In genomic region chrX:93088976-93089375, GRCm38 (mm10) we compare ENCODE assay signal across 12 mouse cellular contexts.
"Had no signal": no experiment of that assay in that cellular context is flagged by ENCODE, and none has a peak within 500 bp of the region (broad histone marks: within the 10 kb centered on the region; RNA-seq: fewer than 3 reads in every experiment).

No protein-coding gene starts in this region.

- DNase-seq: kidney, adult 18-20 months; kidney, postnatal 14 days; right cerebral cortex, postnatal 14 days; thymus, adult 2 months; thymus, postnatal 25 days had no signal

- H3K4me1 ChIP-seq: limb, embryonic 10.5 days; liver, embryonic 15.5 days; midbrain, embryonic 12.5 days; neural tube, embryonic 13.5 days; stomach, embryonic 15.5 days had no signal

- H3K36me3 ChIP-seq: limb, embryonic 10.5 days; liver, embryonic 15.5 days; midbrain, embryonic 12.5 days; neural tube, embryonic 13.5 days; stomach, embryonic 15.5 days had no signal

- ATAC-seq: midbrain, embryonic 16.5 days had no signal

- H3K4me2 ChIP-seq: liver, embryonic 15.5 days; midbrain, embryonic 12.5 days; neural tube, embryonic 13.5 days; stomach, embryonic 15.5 days had no signal

- H3K9ac ChIP-seq: liver, embryonic 15.5 days; midbrain, embryonic 12.5 days; neural tube, embryonic 13.5 days; stomach, embryonic 15.5 days had no signal

- H3K4me3 ChIP-seq: left cerebral cortex, adult 2 months; limb, embryonic 10.5 days; liver, embryonic 15.5 days; midbrain, embryonic 12.5 days; neural tube, embryonic 13.5 days; stomach, embryonic 15.5 days had no signal

- H3K27me3 ChIP-seq: liver, embryonic 15.5 days; midbrain, embryonic 12.5 days; neural tube, embryonic 13.5 days; stomach, embryonic 15.5 days had no signal

- H3K9me3 ChIP-seq: limb, embryonic 10.5 days; liver, embryonic 15.5 days; midbrain, embryonic 12.5 days; neural tube, embryonic 13.5 days; stomach, embryonic 15.5 days had no signal

- H3K27ac ChIP-seq: left cerebral cortex, adult 2 months; limb, embryonic 10.5 days; liver, embryonic 15.5 days; midbrain, embryonic 12.5 days; neural tube, embryonic 13.5 days; stomach, embryonic 15.5 days had no signal
